Mouse (Mus musculus) monocyte, adult 2 months (primary cell): ENCODE data around the gene Nxt2.
"Not testable (repeated sequence)": the region's sequence is repeated elsewhere in the genome, so short reads cannot be mapped to it uniquely, and the experiment has no call there.

Experiments used
- DNase-seq, 2 experiments: peaks; one replicate each; pipeline ENCODE4 v3.0.0; 2022; ENCODE audit warnings: low spot score in 2 of 2, low read depth in 1 of 2

Nxt2 gene

DNA sequence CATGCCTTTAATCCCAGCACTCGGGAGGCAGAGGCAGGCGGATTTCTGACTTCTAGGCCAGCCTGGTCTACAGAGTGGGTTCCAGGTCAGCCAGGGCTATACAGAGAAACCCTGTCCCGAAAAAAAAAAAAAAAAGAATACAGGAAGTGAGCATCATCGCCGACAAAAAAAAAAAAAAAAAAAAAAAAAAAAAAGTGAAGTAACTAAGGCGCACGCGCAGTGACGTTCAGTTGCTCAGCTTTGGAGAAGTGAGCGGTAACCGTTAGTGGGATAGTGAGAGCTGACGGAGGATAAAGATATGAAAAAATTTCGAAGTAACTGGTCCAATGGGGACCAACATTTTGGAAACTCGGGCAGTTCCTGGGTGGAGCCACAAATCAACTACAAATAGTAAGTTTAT, at the start of gene Nxt2:
Gene Nxt2, plus strand, starts transcription at position 229 of the 400 bp plus-strand sequence.
- no peak for DNase-seq

DNA sequence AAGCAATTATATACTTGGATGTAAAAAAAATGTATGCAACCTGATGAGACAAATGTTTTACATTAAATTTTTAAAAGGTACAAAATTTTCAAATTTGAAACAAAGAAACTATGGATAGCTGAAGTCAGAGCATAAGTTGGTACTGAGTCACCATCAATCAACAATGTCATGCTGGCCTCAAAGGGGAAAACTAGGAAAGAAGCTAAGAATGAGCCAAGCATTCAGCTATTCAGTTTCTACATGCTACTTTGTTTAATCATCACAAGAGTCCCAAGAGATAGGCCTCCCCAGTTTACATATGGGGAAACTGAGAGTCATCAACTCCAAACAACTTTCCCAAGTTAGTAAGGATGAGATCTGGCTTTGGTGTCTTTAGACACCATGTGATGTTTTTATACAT, 49.6 kb upstream of the Nxt2 start:
- no peak for DNase-seq

DNA sequence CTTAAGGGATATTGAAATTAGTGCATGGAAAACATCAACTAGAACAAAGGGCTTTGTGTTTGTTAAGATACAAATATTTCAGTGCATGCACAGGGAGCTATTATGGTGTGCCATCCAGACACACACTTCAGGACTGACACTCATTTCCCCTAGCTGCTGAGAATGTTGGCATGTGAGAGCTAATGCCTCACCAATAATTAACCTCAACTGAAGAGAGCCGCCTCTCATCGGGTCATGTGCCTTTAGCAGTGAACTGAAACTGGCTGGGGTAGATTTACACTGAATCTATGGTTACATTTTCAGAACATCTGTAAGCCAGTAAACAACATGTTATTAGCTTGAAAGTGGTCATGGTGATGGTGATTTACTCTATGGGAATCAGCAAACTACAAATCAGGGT, 44.5 kb upstream of the Nxt2 start:
- DNase-seq = no peak

DNA sequence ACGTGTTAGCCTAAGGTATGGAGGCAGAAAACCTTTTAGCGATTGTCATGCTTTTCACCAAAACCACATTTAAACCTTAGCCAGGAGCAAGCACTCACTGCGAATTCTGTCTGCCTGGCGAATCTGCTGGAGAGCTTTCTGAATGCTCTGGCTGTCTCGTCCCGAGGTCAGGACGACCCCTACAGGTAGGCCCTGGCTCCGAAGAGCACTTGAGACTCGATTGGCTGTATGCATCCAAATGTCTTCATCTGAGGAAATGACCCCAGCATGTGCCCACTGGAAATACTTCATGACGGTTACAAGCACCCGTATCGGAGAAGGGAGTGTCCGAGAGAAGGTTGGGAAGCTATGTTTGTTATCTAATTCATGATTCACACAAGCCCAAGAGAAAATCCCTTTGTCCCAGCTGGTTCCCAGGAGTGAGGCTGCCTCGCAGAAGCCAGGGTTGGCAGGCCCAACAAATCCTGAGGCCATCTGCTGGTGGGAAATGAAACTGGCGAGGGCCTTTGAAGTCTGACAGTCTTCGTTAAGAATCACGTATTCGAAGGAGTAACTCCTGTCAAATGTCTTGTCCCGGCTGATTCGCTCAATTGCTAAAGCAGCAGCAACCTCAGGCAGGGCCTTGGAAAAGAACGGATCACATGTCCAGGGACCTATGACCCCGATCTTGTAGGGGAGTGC, 37.4 kb upstream of the Nxt2 start:
- no peak for DNase-seq

GRCm38 (mm10) chrX:142190355-142190754, 36.2 kb upstream of the Nxt2 start:
- no peak for DNase-seq

- no peak for DNase-seq
Measured at GRCm38 (mm10) chrX:142194420-142194819, 32.1 kb upstream of the Nxt2 start.

DNA sequence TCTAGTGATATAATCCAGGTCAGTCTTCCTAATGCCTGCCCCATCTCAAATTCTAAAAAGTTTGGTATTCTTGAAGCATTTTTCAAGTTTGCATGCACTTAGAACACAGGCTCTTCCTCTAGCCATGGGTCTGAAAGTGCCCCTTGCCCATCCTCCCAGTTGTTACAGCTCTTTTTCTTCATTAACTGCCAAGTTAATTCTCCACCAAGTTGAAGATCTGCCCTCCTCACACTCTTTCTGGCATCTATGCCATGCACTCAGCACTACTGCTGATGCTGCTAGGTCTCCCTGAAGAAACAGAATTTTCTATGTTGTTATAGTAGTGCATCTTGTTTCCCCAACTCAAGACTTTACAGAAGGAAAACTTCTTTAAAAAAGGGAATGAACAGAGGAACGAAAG, 31.0 kb upstream of the Nxt2 start:
- DNase-seq = no peak

DNA sequence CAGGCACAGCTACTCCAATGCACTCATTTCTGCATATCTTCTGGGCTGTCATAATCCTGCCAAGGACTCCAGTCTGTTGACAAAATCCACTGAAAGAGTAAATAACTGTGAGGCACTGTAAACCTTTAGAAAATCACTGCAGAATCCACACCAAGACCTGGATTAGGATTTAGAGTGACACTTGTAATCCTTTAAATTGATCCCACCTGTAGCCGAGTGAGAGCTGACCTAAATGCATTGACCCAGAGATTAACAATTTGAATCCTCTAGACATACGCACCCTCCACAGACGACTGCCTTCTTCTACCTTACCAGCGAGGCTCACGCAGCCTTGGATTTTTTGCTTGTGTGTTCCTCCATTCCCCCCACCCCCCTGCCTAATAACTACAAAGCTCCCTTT, 29.7 kb upstream of the Nxt2 start, which contains the start of gene Gucy2f:
Gene Gucy2f, minus strand, starts transcription at position 101 of the 400 bp plus-strand sequence.
- DNase-seq = no peak

GRCm38 (mm10) chrX:142200295-142200694, 26.3 kb upstream of the Nxt2 start:
- no peak for DNase-seq

DNA sequence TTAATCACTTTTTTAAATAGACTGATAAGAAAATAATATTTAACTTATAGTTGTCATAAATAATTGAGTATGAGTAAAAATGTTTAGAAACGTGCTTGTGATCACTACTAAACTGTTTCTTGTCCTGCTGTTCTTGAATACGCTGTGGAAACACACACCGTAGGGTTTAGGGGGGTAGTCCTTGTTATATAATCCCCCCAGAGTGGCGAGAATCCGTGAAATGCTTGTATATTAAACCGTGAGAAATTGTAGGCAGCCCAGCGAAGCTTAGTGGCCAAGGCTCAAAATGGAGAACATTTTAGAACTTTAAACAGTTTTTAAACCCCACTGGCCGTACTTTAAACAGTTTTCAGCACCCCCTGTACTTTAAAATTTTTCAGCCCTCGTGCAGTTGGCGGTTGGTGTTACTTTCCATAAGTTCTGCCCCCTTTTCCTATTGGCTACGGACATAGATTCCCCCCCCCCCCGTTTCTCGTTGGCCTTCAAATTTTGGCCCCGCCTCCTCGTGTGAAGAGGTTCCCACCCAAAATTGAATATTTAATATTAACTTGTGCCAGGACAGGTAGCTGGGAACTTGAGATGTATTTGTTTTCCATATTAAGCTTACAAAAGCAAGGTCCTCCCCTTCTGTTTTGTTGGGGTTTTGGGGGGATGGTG, 956 bp downstream of the Nxt2 start:
- no peak for DNase-seq

GRCm38 (mm10) chrX:142228055-142228768, 1.6 kb downstream of the Nxt2 start:
- peak; percentile 19 to 47 for DNase-seq

DNA sequence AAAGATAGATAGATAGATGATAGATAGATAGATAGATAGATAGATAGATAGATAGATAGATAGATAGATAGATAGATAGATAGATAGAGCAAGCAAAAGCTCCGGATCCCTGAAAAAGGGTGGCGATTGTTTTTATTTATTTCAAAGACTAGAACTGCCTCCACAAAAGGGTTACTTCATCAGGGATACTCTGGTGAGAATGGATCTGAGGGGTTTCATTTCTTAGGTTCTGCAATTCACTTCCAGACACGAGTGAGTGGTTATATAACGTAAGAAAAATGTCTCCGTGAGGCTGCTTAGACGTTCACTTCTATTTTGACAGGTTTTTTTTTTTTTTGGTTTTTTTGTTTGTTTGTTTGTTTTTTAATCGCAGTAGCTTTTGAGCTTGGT, 2.2 kb downstream of the Nxt2 start:
- DNase-seq = no peak

DNA sequence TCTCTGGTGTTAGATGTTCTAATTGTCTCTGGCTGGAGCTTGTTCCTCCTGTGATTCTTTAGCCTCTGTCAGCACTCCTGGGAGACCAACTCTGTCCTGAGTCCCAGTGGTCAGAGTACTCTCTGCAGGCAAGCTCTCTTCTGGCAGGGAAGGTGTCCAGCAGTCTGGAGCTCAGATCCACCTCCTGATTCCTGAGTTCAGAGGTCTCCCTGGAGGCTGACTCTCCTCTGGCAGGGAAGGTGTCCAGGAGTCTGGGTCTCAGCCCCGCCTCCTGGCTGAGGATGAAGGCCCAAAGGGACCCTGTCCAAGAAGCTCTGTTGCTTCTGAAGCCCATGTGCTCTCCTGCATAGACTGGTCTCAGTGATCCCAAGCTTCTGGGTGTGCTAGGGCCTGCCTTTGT, 9.6 kb downstream of the Nxt2 start:
- not testable (repeated sequence) for DNase-seq

- no peak for DNase-seq
Measured at GRCm38 (mm10) chrX:142237101-142237500, 10.5 kb downstream of the Nxt2 start.

GRCm38 (mm10) chrX:142245682-142246327, 19.2 kb downstream of the Nxt2 start:
- no peak for DNase-seq

- no peak for DNase-seq
Measured at GRCm38 (mm10) chrX:142250008-142250736, 23.6 kb downstream of the Nxt2 start.

DNA sequence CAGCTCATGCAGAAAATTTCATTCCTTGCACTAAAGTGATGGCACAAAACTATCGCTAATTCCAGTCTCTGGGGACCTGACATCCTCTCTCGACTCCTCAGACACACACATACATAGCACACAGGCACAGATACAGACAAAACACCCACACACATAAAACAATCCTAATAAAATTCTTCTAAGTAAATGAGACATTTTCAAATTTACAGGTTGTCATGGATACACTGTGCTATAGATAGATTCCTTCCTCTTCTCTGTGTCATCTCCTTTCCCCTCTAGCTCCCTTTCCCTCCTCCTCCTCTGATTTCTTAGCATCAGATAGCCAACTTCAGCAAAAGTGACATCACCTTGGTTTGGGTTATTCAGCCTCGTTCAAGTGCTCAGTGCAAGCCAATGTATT, 49.5 kb downstream of the Nxt2 start:
- DNase-seq = no peak

GRCm38 (mm10) chrX:142276573-142276972, 50.0 kb downstream of the Nxt2 start:
- DNase-seq = no peak

GRCm38 (mm10) chrX:142285905-142286304, 59.3 kb downstream of the Nxt2 start:
- no peak for DNase-seq
